Mouse (Mus musculus) adipocyte (in vitro differentiated cells): ENCODE results near the gene Kctd10.
A peak's percentile ranks its signal among the peaks of the same experiment; 100 is the strongest.

Experiments used
- DNase-seq: peaks from one replicate; pipeline ENCODE4 v3.0.0-alpha.2; 2016; ENCODE audit warnings: low spot score

Kctd10 gene

DNA sequence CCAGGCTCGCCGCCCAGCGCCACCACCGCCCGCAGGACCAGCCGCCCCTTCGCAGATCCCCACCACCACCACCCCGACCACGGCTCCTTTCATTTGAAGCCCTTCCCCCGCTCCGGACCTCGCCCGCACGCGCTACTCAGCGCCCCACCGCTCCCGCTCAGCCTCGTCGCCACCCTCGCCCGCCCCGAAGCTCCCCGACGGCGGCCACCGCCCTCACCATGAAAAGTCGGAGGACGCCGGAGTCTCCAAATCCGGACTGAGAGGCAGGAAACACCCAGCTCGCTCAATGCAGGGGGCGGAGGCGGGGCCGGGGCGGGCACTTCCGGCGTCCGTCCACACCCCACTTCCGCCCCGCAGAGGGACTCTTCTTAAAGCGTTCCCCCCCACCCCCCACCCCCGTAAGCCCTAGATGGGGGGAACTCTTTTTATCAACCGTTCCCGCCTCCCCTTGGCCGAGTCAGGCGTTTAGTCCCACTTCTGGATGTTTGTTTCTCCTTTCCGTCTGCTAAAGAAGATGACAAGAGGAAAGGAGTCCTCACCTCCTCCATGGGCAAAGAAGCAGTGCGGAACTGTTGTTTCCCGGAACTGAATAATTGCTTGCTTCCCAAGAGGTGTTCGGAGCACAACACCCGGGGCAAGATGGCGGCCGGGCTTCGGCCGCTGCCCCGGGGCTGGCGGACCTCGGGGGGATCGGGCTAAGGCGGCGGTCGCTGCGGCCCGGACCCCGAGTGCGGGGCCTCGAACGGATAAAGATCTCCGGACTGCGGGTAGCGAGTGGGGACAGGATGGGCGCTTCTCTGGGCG is at the start of gene Kctd10, which contains the start of gene Ube3b:
Gene Kctd10 (minus strand): TSS at position 300 of the 804 bp plus-strand sequence.
Gene Ube3b (plus strand): TSS at position 399 of the 804 bp plus-strand sequence.
- peak; percentile 96 for DNase-seq

DNA sequence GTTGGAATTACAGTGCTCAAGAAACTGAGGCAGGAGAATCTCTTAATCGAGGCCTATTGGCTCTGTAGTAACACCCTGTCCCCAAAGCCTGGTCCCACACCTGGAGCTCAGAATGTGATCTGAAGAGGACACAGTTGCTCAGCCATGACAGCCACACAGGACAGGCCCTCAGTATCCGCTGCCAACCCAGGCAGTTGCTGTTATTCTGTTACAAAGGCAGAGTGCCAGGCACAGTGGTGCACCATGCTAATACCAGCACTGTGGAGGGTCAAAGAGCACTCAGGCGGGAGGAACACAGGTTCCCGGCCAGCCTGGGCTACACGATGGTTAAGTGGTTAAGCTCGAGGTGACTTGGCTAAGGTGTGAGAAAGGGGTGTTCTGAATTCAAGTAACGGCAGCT is 49.5 kb upstream of the Kctd10 start:
- peak; percentile 21 for DNase-seq

DNA sequence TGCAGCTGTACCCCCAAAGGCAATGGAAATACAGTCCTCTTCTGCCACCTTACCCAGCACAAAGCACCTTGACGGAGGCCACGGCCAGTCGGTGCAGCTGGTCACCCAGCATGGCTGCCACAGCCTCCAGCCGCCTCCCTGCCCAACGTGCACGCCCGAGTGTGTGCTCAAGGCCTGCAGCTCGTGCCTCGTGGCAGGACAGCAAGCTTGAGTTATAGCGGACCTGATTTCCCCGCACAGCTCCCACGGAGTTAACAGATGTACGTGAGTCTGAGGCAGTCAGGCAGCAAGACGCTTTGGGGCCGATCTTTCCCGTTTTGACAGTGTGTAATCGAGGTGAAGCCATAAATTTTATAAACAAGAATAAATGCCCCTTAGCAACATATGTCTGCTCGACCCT is 48.3 kb upstream of the Kctd10 start:
- no peak for DNase-seq

DNA sequence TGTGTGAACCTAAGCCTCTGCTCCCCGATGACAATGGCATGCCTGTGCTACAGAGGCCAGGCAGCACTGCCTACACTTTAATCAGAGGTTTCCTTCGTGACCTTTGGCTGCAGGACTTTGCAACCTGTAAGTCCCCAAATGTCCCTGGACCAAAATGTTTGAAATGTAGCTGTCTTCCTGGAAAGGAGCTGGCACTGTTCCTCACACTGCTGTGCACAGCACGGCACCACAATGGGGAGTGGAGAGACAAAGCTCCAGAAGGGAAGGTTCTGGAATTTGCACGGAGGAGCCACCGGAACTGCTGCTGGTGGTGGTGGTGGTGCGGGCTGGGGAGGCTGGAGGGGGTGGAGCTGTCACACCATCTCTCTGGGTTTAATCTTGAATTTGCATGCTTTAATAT is 46.4 kb upstream of the Kctd10 start:
- DNase-seq: no peak

DNA sequence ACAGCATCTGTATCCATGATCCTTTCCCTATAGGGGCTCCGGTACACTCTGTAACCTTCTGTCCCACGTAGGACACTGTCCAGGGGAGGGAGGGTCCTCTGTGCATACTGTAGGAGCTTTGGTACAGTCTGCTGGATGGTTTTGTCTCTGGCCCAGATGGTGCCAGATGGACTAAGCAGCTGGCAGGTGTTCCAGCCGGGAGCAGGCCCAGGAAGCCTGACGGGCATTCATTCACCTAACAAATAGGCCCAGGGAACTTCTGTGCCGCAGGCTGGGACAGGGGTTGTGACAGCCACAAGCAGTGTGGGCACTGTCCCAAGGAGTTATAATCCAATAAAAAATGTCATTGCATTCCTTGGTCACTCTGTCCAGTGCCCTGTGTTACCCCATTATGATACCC is 43.7 kb upstream of the Kctd10 start:
- DNase-seq: no peak

DNA sequence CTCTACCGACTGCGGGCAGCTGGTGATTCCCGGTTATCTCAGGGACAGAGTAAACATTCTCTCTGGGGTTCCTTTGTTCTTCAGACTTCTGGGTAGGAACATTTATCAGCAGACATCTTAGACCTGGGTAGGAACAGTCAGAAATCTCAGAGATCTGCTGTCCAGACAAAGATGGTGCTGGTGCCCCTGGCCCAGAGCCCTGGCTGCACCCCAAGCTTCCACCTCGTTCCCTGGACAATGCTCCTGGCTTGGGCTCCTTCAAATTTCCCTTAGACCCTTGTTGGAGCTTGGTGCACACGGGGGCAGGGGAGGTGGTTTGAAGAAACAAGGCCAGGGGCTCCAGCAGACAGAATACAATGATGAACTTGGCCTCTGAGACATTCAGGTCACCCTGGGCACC is 42.3 kb upstream of the Kctd10 start:
- no peak for DNase-seq

DNA sequence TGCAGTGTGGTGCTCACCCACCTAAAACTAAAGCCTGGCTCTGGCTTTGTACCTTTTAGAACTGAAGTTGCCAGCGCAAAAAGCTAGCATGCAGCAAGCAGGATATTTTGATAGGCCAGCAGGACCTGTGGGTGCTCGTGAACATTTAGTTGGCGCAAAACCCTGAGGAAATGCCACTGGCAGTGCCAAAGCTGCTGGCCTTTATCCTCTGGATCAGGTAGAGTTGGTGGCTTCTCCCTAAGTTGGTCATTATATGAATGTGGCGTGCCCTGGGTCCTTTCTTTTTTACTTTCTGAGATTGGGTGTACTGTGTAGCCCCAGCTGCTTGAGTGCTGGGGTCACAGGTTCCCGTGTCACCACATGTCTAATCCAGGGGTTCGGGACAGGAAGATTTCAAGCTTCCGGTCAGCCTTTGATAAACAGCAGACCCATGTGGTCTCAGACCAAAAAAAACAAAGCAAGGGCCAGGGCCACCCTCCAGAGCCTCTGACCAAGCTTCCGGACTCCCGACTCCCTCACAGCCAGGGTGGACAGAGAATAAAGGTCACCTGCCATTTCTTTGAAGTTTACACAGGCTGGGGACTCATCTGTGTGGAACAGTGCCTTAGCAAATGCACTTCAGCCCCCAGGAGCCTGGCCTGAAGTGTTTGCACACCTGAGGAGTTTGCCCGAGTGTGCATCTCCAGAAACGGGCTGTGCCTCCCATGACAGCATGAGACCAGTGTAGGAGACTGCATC is 41.4 kb upstream of the Kctd10 start:
- DNase-seq: no peak

DNA sequence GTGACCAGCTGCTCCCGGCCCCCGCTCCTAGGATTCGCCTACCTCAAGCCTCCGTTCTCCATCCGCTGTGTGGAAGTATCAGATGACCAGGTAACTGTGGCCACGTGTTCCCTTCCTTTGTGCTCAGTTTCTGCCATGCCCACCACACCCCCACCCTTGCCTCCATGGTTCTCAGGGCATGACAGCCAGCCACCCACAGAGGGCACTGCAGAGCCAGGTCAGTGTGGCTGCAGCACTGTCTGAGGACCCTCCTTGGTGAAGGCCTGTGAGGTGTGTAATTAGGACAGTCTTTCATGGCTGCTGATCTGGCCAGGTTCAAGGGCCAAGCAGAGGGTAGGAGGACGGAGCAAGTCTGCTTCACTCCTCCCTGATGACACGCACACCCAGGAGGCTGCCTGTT is 38.2 kb upstream of the Kctd10 start:
- DNase-seq: no peak

DNA sequence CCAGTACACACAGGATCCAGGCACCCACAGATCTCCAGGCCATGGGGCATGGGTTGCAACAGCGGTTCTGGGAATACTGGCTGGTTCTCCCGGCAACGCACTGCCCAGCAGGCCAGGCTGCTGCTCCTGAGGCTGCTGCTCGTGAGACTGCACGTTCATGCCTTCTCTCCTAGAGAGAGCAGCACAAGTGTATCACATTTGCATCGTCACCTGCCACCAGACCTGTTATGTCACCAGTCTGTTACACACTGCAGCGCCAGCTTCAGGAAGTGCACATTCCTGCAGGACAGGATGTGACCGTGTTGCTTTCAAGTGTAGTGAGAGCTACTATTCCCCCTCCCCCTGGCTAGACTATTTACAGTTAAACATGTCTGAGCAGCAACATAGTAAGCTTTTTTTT is 36.5 kb upstream of the Kctd10 start:
- DNase-seq: peak; percentile 81

DNA sequence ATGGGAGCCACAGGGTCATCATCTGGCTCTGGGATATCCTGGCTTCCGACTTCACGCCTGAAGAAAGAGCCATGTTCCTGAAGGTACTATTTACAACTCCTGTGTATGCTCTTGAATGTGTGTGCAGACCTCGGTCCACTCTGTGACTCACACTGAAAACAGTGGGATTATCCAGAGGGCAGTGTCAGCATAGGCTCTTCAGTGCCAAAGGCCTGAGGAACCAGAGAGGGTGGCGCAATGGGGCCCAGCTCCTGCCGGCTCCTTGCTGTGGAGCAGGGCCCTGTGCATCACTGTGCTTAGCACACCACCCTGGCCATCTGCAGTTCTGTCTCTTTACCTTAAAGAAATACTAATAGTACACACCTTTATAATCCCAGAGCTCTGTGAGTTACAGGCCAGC is 35.3 kb upstream of the Kctd10 start:
- peak; percentile 73 for DNase-seq

DNA sequence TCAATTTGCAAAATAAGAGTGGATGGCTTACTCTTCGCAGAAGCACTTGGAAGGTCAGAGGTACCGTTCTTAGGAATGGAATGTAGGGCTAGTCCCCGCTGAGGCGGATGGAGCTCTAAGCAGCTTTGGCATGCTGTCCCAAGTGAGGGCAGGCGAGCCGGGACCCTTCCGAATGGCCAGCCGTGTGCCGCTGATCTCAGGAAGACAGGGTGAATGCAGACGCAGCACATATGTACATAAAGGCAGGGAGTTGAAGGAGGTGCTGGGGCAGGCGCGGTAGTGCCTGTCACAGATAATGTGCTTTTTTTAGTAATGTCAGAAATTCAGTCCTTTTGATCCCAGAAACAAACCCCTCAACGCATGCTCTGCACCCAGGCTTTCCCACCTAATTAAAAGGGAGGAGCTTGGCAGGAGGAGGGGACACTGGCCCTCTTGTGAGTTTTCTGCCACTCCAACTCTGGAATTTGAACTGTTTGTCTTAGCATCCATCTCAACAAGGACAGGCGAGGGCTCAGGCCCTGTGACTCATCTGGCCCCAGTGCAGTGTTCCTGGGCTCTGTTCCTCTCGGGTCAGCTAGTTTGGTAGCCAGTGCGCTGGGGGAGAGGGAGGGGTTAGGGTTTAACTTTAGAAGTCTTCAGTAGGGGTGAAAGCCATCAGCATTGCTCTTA is 32.9 kb upstream of the Kctd10 start:
- peak; percentile 58 for DNase-seq

DNA sequence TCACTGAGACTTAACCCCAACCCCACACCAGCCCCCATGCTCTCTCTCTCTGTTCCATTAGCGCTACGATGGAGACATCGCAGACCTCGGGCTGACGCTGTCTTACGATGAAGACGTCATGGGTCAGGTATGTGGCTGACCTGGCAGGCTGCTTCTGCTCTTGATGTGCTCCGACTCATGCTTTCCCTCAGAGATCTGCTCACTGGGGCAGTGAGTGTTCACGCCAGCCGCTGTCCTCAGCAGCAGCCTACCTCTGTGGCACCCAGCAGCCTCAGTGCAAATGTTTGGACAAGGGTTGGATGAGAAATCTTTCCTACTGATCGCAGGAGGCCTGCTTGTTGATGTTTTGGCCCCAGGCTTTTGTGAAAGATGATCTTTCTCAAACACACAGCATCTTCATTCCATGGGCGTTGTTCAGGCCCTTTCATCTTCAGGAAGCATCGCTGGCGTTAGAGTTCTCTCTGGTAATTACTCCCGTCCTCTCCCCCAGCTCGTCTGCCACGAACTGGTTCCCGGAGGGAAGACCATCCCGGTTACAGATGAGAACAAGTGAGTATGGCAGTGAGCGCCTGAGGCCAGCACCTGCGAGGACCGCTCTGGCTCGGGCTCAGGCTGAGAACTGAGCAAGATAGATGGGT is 32.2 kb upstream of the Kctd10 start:
- no peak for DNase-seq

DNA sequence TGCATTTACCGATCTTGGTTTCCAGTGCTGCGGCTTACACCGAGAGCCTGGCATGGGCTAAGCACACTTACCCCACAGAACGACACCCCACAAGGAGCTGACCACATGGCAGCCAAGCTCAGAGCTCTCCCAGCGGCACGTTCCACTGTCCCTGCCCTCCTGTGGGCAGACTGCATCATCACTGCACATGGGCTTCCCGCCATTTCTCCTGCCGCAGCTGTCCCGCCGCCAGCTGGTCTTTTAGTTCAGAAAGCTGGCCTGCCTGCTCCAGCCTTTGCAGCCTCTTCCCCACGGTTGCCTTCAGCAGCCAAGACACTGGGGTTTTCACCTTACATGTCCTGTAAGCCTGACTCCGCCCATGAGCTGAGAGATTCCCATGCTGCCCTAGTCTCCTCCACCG is 30.1 kb upstream of the Kctd10 start:
- DNase-seq: no peak

DNA sequence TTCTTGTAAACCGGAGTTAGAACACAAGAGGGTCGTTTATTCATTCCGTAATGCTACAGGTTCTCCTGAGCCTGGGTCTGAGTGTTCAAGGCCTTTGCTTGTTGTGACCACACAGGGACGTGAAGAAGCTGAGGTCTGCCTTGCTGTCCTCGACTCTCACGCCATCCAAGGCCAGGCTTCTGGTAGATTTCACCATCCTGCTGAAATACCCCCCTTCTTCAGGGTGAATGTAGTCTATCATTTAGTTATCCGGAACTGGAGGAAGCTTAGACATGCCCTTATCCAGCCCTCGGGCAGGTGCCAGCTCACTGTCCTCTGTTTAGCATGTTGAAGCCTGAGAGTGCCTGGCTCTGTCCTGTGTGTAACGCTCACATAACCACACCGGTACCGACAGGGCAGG is 28.5 kb upstream of the Kctd10 start:
- DNase-seq: no peak

DNA sequence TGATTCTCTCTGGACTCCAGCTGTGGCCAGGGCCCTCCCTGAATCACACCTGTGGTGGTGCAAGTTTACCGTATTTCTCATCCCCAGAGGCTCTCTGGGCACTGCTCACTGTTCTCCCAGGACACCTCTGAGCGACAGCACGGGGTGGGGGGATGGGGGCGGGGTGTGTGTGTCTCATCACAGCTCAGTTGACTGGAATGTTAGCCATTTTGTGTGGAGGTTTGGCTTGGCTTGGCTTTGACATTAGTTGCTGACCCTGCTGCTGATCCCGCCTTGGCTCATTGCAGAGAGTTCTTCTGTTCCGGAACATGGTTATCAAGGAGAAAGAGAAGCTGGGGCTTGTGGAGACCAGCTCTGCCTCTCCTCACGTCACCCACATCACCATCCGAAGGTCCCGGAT is 27.5 kb upstream of the Kctd10 start:
- DNase-seq: no peak

DNA sequence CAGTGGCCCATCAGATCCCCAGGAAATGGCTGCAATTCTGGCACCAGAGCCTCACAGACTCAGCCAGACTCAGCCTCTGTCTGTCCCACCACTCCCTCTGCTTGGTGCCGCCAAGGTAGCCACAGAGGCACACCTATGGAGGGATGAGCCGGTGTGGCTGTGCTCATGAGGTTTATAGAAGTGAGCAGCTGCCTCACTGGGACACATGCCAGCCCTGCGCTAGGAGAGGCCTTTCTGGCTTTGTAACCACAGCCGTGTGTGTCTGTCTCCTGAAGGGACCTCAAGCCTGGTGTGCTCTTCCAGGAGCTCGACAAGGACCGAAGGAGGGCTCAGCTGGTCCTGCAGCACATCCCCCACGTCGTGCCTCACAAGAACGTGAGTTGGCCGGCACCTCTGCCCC is 27.0 kb upstream of the Kctd10 start:
- peak; percentile 32 for DNase-seq

DNA sequence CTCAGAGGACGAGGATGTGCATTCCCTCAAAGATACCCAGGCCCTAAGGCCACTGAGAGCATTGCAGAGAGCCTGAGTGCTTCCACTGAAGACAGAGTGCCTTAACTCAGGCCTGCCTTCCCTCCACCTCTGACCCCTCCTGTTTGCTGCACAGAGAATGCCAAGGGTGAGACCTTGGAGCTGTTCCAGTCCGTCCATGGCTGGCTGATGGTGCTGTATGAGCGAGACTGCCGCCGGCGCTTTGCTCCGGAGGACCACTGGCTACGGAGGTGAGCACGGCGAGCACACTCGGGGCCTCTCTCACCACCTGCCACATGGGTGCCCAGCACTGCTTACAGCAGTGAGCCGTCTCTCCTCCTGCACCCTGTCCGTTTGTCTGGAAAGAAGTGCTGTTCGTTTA is 26.3 kb upstream of the Kctd10 start:
- DNase-seq: no peak

DNA sequence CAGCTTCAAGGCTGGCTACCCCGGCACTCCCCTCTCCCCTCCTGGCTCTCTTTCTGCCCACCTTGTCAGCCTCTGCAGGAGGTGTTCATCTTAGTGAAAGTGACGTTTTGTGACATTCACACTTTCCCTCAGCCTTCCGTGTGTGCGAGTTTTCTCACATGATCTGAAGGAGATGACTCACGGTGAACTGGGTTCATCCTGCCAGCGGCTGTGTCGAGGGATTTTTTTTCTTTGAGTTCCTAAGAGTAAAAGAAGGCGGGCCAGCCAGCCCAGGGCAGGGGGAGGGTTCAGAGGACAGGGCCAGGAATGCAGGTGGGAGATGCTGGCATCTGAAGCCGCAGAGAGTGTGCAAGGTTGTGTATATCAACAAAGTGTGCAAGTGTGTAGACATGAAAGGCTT is 12.9 kb upstream of the Kctd10 start:
- no peak for DNase-seq

DNA sequence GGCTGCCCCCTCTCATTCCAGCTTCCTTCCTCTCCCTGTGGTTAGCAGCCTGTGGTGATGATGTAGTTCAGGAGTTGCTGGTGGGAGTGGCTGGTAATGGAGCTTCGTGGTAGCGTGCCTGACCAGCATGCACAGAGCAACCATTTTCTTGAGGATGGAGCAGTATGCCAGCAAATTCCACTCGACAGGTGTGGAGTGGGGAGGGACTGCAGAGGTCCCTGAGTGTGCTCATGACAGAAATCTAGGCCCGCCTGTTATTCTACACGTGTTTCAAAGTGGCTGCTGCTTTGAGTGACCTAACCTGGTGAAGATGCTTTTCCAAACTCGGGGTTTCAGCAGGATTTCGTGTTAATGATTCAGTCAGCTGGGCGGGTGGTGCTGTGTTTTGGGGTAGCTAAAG is 4.1 kb upstream of the Kctd10 start:
- DNase-seq: no peak

DNA sequence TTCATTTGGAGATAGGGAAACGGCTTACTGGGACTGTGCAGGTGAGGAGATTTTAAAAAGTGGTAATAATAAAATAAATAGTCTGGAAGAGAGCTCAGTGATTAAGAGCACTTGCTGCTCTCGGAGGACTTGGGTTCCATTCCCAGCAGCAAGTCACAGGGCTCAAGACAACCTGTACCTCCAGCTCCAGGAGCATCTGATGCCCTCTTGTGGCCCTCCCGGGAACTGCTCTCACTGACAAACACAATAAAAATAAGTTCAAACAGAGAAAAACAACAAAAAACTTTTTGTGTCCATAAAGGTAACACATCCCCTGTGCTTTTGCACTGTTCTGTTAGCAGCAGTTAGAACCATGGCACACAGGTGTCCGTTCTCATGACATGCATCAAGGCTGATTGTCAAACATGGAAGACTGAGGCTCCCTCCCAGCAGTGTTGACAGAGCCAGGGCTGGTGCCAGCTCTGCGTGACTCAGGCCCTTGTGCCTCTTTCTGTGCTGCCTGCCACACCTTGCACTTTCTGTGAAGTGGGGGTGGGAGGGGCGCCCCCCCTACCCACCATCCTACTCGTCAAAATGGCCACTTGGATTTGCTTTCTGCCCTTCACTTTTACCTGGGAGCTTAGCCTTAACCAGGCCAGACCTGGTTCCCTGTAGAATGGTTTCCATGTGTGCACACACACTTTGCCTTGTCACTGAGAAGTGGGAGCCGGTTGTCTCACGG is 3.0 kb upstream of the Kctd10 start:
- peak; percentile 53 for DNase-seq

DNA sequence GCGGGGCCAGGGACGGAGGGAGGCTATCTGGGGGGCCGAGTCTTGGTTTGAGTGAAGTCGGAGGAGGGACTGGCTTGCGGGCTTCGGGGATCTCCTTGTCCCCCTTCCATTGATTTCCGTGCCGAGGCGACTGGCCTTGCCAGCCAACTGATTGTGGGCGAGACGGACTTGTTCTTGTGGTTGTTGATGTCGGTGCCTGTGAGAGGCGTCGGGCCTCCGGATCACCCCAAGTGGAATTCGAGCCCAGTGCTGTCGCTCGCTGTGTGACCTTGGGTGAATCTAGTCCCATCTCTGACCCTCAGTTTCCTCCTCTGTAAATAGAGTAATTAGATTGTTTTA is 674 bp upstream of the Kctd10 start:
- DNase-seq: peak; percentile 50

DNA sequence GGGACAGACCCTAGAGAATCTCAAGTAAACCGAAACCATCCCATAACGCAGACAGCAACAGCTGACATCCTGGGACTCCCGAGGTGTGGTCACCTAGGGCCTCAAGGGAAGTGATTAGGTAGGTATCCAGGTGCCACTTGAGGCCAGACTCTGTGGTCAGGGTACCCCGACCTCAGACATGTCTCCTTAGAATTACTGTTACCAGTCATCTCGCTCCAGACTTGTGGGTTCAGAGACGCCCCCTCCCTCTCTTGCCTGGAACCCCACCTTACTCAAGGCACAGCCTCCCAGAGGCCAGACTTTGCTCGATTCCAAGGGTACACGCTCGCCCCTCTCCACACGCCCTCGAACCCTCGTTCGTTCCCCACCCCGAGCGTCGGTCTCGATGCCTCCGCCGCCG is 545 bp downstream of the Kctd10 start:
- no peak for DNase-seq
